Mouse (Mus musculus) liver, embryonic 14.5 days (tissue): Measurements from ENCODE around the gene Poldip3. TPM values are rescaled to one million over a fixed set of nuclear protein-coding genes. Genes with fewer than 3 reads are reported as not detected.

Experiments
- ATAC-seq: fragments of 200-750 bp; cut with Nextera tagmentation; 2 replicates; pipeline ENCODE4 v1.8.0; 2017; ENCODE audit warnings: moderate number of reproducible peaks, mild to moderate bottlenecking, moderate library complexity; ENCODE audit not compliant: insufficient read depth
- DNase-seq, 3 experiments: peaks; one replicate each; pipeline ENCODE4 v3.0.0-alpha.2; 2012 to 2013; ENCODE audit warnings: low read depth in 3 of 3, low spot score in 3 of 3
- H3K27ac ChIP-seq: fragments of 300-500 bp; sonication (generic); 2 replicates; pipeline ENCODE4 v1.5.1; 2014; ENCODE audit warnings: moderate library complexity, mild to moderate bottlenecking, control low read depth, inconsistent platforms
- H3K27me3 ChIP-seq: fragments of 300-500 bp; sonication (generic); 2 replicates; pipeline ENCODE4 v1.6.1; 2014; ENCODE audit warnings: mild to moderate bottlenecking, low read length, moderate library complexity; ENCODE audit not compliant: control insufficient read depth, insufficient read depth
- H3K36me3 ChIP-seq: fragments of 300-500 bp; sonication (generic); replicated peaks from 2 replicates; pipeline ENCODE4 v1.6.1; 2014; ENCODE audit warnings: low read depth; ENCODE audit not compliant: control insufficient read depth, insufficient read depth
- H3K4me1 ChIP-seq, 2 experiments: fragments of 200-500 bp in 1 of 2; fragments of 300-500 bp in 1 of 2; sonication (generic) in 1 of 2; replicated peaks; 2 replicates each; pipeline ENCODE4 v1.6.1; 2012 to 2014; ENCODE audit warnings: antibody characterized with exemption in 1 of 2, inconsistent platforms in 1 of 2, low read length in 1 of 2; ENCODE audit not compliant: control insufficient read depth in 2 of 2, insufficient read depth in 2 of 2
- H3K4me2 ChIP-seq: fragments of 300-500 bp; sonication (generic); 2 replicates; pipeline ENCODE4 v1.6.1; 2014; ENCODE audit warnings: low read depth, mild to moderate bottlenecking, control low read depth, moderate library complexity
- H3K4me3 ChIP-seq, 2 experiments: fragments of 200-500 bp in 1 of 2; fragments of 300-500 bp in 1 of 2; sonication (generic) in 1 of 2; 2 replicates each; pipeline ENCODE4 v1.5.1; 2012 to 2014; ENCODE audit warnings: low read depth in 2 of 2, low read length in 2 of 2, mild to moderate bottlenecking in 2 of 2, control low read depth in 1 of 2, inconsistent platforms in 1 of 2, moderate library complexity in 1 of 2; ENCODE audit not compliant: insufficient read depth in 1 of 2
- H3K9ac ChIP-seq: fragments of 300-500 bp; sonication (generic); replicated peaks from 2 replicates; pipeline ENCODE4 v1.6.1; 2014; ENCODE audit warnings: mild to moderate bottlenecking, control low read depth, moderate library complexity
- H3K9me3 ChIP-seq: fragments of 300-500 bp; sonication (generic); 2 replicates; pipeline ENCODE4 v1.6.1; 2016; ENCODE audit warnings: low read length, mixed read lengths; ENCODE audit not compliant: control insufficient read depth
- CTCF ChIP-seq: IDR thresholded peaks from 2 replicates; pipeline ENCODE4 v1.5.1; 2016; ENCODE audit warnings: antibody characterized with exemption, low read depth, control low read depth
- EP300 ChIP-seq: IDR thresholded peaks from 2 replicates; pipeline ENCODE4 v1.6.1; 2016; ENCODE audit warnings: antibody characterized with exemption, low read depth
- WGBS: fragments of 180-500 bp; shearing (Covaris S2); extraction: QIAGEN DNeasy Blood & Tissue Kit; methylation state at CpG from one replicate; pipeline ENCODE4 v1.1.7; 2014; ENCODE audit not compliant: insufficient replicate concordance; 5-methylcytosine and 5-hydroxymethylcytosine counted together
- polyA plus RNA-seq, 2 experiments: library from polyadenylated mRNA; depleted of rRNA in 1 of 2; stranded (reverse) in 1 of 2; unstranded in 1 of 2; fragments of >200 nt; fragmentation: Nextera tagmentation in 1 of 2; extraction: Ambion mirVana in 1 of 2; gene quantifications; 2 replicates each; pipeline versions ENCODE4 v1.2.1 to v1.2.3; 2012 to 2014

The Poldip3 gene
- polyA plus RNA-seq, 2 experiments = 25.1 to 49.4 TPM

- TF ChIP-seq EP300 (no peak), CTCF (no peak)
- H3K4me2 ChIP-seq = no peak overlapping the region
- H3K27me3 ChIP-seq = peaks cover 7% of the 10 kb centered on the region
- no peaks in the 10 kb centered on the region for H3K36me3 ChIP-seq
- ATAC-seq = peak; percentile 31; the same call in 1 of the 2 replicates
- H3K9ac ChIP-seq = no peak overlapping the region
- peaks cover 9 to 13% of the 10 kb centered on the region in 2 experiments for H3K4me1 ChIP-seq
- no peak overlapping the region for H3K27ac ChIP-seq
- no peak overlapping the region for H3K4me3 ChIP-seq
- no peaks in the 10 kb centered on the region for H3K9me3 ChIP-seq
- 36% methylated on average over 13 of the region's 13 CpGs for WGBS
- DNase-seq = peak in 1 of 3 experiments; percentile 24
Measured at GRCm38 (mm10) chr15:83086636-83087328, 62.4 kb downstream of the Poldip3 start.

GRCm38 (mm10) chr15:83085901-83086300 lies 63.3 kb downstream of the Poldip3 start:
- Histone ChIP-seq H3K4me2 (no peak overlapping the region), H3K27ac (no peak overlapping the region), H3K27me3 (peaks cover 7% of the 10 kb centered on the region), H3K36me3 (no peaks in the 10 kb centered on the region), H3K4me3 (no peak overlapping the region), H3K9me3 (no peaks in the 10 kb centered on the region), H3K4me1 (peaks cover 9 to 13% of the 10 kb centered on the region in 2 experiments), H3K9ac (no peak overlapping the region)
- 17% methylated on average over 7 of the region's 7 CpGs for WGBS
- ATAC-seq (0 out of 2 replicates have a peak, but pooled peaks have one; percentile 33), DNase-seq (peak; percentile 38 to 45 (median 39))
- TF ChIP-seq EP300 (no peak), CTCF (peak; percentile 94)

GRCm38 (mm10) chr15:83084022-83084640 lies 65.1 kb downstream of the Poldip3 start:
- Histone ChIP-seq H3K36me3 (no peaks in the 10 kb centered on the region), H3K9me3 (no peaks in the 10 kb centered on the region), H3K27ac (no peak overlapping the region), H3K27me3 (peaks cover 4% of the 10 kb centered on the region), H3K4me2 (no peak overlapping the region), H3K4me1 (peaks cover 9 to 13% of the 10 kb centered on the region in 2 experiments), H3K9ac (no peak overlapping the region), H3K4me3 (no peak overlapping the region)
- ATAC-seq (no peak), DNase-seq (no peak)
- WGBS = 49% methylated on average over 13 of the region's 13 CpGs
- TF ChIP-seq EP300 = no peak
- TF ChIP-seq CTCF = no peak

GRCm38 (mm10) chr15:83083530-83083929 lies 65.7 kb downstream of the Poldip3 start:
- no peak overlapping the region for H3K4me2 ChIP-seq
- TF ChIP-seq CTCF (no peak), EP300 (no peak)
- H3K9ac ChIP-seq = no peak overlapping the region
- peaks cover 9 to 13% of the 10 kb centered on the region in 2 experiments for H3K4me1 ChIP-seq
- H3K36me3 ChIP-seq = no peaks in the 10 kb centered on the region
- ATAC-seq = no peak
- no peak for DNase-seq
- WGBS = 60% methylated on average over 5 of the region's 5 CpGs
- H3K27me3 ChIP-seq = no peaks in the 10 kb centered on the region
- H3K9me3 ChIP-seq = no peaks in the 10 kb centered on the region
- no peak overlapping the region for H3K27ac ChIP-seq
- no peak overlapping the region for H3K4me3 ChIP-seq

Other genes with a start within 250 kb of the Poldip3 start
- 4.3 and 5.7 TPM in 2 replicates for gene Tcf20, start 161.5 kb downstream of the Poldip3 start, polyA plus RNA-seq (2012; rRNA removed)
- gene Tcf20, start 161.5 kb downstream of the Poldip3 start, polyA plus RNA-seq (2014; fragmentation: Nextera tagmentation; extraction: Ambion mirVana) = 2.9 and 3.2 TPM in 2 replicates
- gene Nfam1, start 116.1 kb downstream of the Poldip3 start, polyA plus RNA-seq (2012; rRNA removed) = 3.6 TPM in 2 replicates
- 5.0 and 5.9 TPM in 2 replicates for gene Nfam1, start 116.1 kb downstream of the Poldip3 start, polyA plus RNA-seq (2014; fragmentation: Nextera tagmentation; extraction: Ambion mirVana)
- 6.9 and 12.4 TPM in 2 replicates for gene Serhl, start 59.9 kb downstream of the Poldip3 start, polyA plus RNA-seq (2012; rRNA removed)
- gene Serhl, start 59.9 kb downstream of the Poldip3 start, polyA plus RNA-seq (2014; fragmentation: Nextera tagmentation; extraction: Ambion mirVana) = 14.8 and 17.2 TPM in 2 replicates
- 16.0 and 23.9 TPM in 2 replicates for gene Rrp7a, start 26.6 kb downstream of the Poldip3 start, polyA plus RNA-seq (2012; rRNA removed)
- 21.2 and 22.3 TPM in 2 replicates for gene Rrp7a, start 26.6 kb downstream of the Poldip3 start, polyA plus RNA-seq (2014; fragmentation: Nextera tagmentation; extraction: Ambion mirVana)
- gene Cyb5r3, start 23.2 kb upstream of the Poldip3 start, polyA plus RNA-seq (2012; rRNA removed) = 88.8 and 94.0 TPM in 2 replicates
- 103 and 109 TPM in 2 replicates for gene Cyb5r3, start 23.2 kb upstream of the Poldip3 start, polyA plus RNA-seq (2014; fragmentation: Nextera tagmentation; extraction: Ambion mirVana)
- 0.05 and 0.07 TPM in 2 replicates for gene A4galt, start 102.4 kb upstream of the Poldip3 start, polyA plus RNA-seq (2012; rRNA removed)
- 0.08 TPM in 1 of 2 replicates, not detected in the other for gene A4galt, start 102.4 kb upstream of the Poldip3 start, polyA plus RNA-seq (2014; fragmentation: Nextera tagmentation; extraction: Ambion mirVana)
- 10.1 and 10.9 TPM in 2 replicates for gene Arfgap3, start 200.9 kb upstream of the Poldip3 start, polyA plus RNA-seq (2012; rRNA removed)
- gene Arfgap3, start 200.9 kb upstream of the Poldip3 start, polyA plus RNA-seq (2014; fragmentation: Nextera tagmentation; extraction: Ambion mirVana) = 15.3 and 16.6 TPM in 2 replicates